Mouse (Mus musculus): ENCODE measurements around the gene Pou4f2. TPM values are rescaled to one million over a fixed set of nuclear protein-coding genes. Genes with fewer than 3 reads are reported as not detected.

The Pou4f2 gene
- total RNA-seq, 2 experiments from 2014 or later = not detected

GRCm38 (mm10) chr8:78420101-78420503 lies 16.3 kb downstream of the Pou4f2 start:
- DNase-seq (ENCODE audit: low spot score in 2 of 2) = no peak

DNA sequence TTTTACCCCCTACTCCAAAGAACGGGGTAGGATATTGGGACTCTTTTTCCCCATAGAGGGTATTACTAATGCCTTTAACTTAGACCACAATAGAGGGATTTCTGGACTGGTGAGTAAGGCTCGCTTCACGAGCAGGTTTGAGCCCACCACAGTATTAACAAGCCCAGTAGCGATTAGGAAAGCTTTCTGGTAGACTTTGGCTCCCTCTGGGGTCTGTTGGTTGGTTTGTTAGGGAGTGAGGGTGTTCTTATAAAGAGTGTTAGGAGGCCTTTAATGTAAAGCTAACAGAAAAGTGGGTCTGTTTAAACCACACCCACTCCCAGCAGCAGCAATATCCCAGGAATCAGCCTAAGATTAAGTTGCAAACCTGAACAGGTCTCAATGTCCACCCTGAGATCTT lies 17.2 kb downstream of the Pou4f2 start:
- DNase-seq (ENCODE audit: low spot score in 2 of 2) = no peak

GRCm38 (mm10) chr8:78390756-78391155 lies 45.7 kb downstream of the Pou4f2 start:
- no peak for DNase-seq (ENCODE audit: low spot score in 2 of 2)

Other genes with a start within 250 kb of the Pou4f2 start
- gene Ttc29, start 223.3 kb downstream of the Pou4f2 start, total RNA-seq (2021) = not detected
- gene Rbmxl1, start 72.3 kb upstream of the Pou4f2 start, total RNA-seq (2021) = 10 to 100 TPM; 58.3 to 60.2 TPM
- 10 to 100 TPM in 1 of 2 experiments, 1 to 10 TPM in 1; 6.2 to 10.5 TPM for gene Slc10a7, start 72.7 kb upstream of the Pou4f2 start, total RNA-seq (2021)

Measured in left cerebral cortex, adult 18-20 months (tissue).